Mouse (Mus musculus) kidney, embryonic 15.5 days (tissue): Measurements from ENCODE around the gene Abca4. TPM values are rescaled to one million over a fixed set of nuclear protein-coding genes. Genes with fewer than 3 reads are reported as not detected.

ENCODE experiments used
- ATAC-seq: fragments of 200-750 bp; cut with Nextera tagmentation; replicated peaks from 2 replicates; pipeline ENCODE4 v1.8.0; 2017; ENCODE audit warnings: moderate TSS enrichment; ENCODE audit not compliant: low FRiP score
- H3K27ac ChIP-seq: fragments of 300-500 bp; sonication (generic); 2 replicates; pipeline ENCODE4 v1.5.1; 2015; ENCODE audit warnings: mild to moderate bottlenecking, inconsistent platforms
- H3K27me3 ChIP-seq: fragments of 300-500 bp; sonication (generic); 2 replicates; pipeline ENCODE4 v1.6.1; 2015; ENCODE audit warnings: inconsistent platforms
- H3K36me3 ChIP-seq: fragments of 300-500 bp; sonication (generic); 2 replicates; pipeline ENCODE4 v1.6.1; 2015; ENCODE audit warnings: inconsistent platforms
- H3K4me1 ChIP-seq: fragments of 300-500 bp; sonication (generic); 2 replicates; pipeline ENCODE4 v1.6.1; 2015; ENCODE audit warnings: inconsistent platforms
- H3K4me2 ChIP-seq: fragments of 300-500 bp; sonication (generic); 2 replicates; pipeline ENCODE4 v1.6.1; 2015; ENCODE audit warnings: moderate library complexity, mild to moderate bottlenecking, inconsistent platforms
- H3K4me3 ChIP-seq: fragments of 300-500 bp; sonication (generic); replicated peaks from 2 replicates; pipeline ENCODE4 v1.5.1; 2015; ENCODE audit warnings: mild to moderate bottlenecking, inconsistent platforms
- H3K9ac ChIP-seq: fragments of 300-500 bp; sonication (generic); 2 replicates; pipeline ENCODE4 v1.6.1; 2015; ENCODE audit warnings: mild to moderate bottlenecking, inconsistent platforms
- H3K9me3 ChIP-seq: fragments of 300-500 bp; sonication (generic); replicated peaks from 2 replicates; pipeline ENCODE4 v1.6.1; 2016; ENCODE audit warnings: inconsistent platforms
- WGBS: fragments of 180-500 bp; shearing (Covaris S2); methylation state at CpG from one replicate; pipeline ENCODE4 v1.1.7; 2015; ENCODE audit warnings: mixed read lengths; 5-methylcytosine and 5-hydroxymethylcytosine counted together
- polyA plus RNA-seq: library from polyadenylated mRNA; unstranded; fragments of >200 nt; fragmentation: Nextera tagmentation; extraction: Ambion mirVana; gene quantifications from 2 replicates; pipeline ENCODE4 v1.2.1, GENCODE M21; 2015

Gene Abca4
- 0.70 and 0.72 TPM in 2 replicates for polyA plus RNA-seq

DNA sequence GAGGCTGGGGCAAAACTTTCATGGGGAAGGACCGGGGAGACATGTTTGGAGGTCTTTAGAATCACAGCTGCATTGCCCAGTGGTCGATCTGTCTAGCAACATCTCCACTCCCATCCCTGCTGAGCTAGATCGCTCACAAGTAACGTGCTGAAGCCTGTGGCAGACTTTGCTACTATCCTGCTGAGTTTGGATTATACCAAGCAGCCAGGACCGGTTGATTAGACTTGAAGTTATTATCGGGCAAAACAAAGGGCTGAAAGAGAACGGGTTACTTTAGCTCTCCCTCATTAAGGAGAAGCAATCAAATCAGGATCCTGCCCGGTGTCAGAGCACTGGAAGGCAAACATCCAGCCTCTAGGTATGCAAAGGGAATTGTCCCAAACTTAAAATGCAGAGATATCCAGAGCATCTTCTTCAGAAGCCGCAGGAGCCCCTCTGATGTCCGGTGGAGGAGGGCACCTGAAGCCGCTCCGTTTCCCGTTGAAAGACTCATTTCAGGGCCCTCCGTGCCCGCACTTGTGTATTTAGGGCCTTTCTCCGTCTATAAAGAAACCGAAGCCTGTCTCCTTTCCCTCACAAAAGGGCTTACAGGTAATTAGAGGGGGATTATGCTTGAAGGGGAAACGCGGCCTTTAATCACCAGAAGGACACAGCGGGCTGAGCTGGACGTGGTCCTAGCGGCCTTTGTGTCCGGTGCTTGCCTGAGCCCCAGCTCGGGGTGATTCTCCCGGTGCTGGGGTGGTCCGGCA, at the start of gene Abca4:
Abca4 (plus strand) TSS at position 645 of the 749 bp plus-strand sequence.
- ATAC-seq = no peak

GRCm38 (mm10) chr3:121995125-121995524, 49.1 kb upstream of the Abca4 start:
- H3K9ac ChIP-seq = no peak overlapping the region
- H3K36me3 ChIP-seq = peaks cover 31% of the 10 kb centered on the region
- no peaks in the 10 kb centered on the region for H3K9me3 ChIP-seq
- H3K4me1 ChIP-seq = peaks cover 5% of the 10 kb centered on the region; the same call in 1 of the 2 replicates
- H3K27me3 ChIP-seq = no peaks in the 10 kb centered on the region
- H3K27ac ChIP-seq = no peak overlapping the region
- no peak overlapping the region for H3K4me2 ChIP-seq
- no peak for ATAC-seq
- H3K4me3 ChIP-seq = no peak overlapping the region
- 86% methylated on average over 4 of the region's 4 CpGs for WGBS

More for the DNA sequence above, at the start of gene Abca4:
- peaks cover 60% of the 10 kb centered on the region for H3K4me1 ChIP-seq
- H3K9me3 ChIP-seq = no peaks in the 10 kb centered on the region
- peaks cover 17% of the 10 kb centered on the region for H3K27me3 ChIP-seq
- WGBS = 18% methylated on average over 26 of the region's 26 CpGs
- no peak within 1 kb of the TSS for H3K4me3 ChIP-seq
- H3K4me2 ChIP-seq = peak within 1 kb of the TSS; percentile 38
- H3K36me3 ChIP-seq = no peaks in the 10 kb centered on the region
- H3K9ac ChIP-seq = no peak within 1 kb of the TSS
- H3K27ac ChIP-seq = no peak within 1 kb of the TSS

DNA sequence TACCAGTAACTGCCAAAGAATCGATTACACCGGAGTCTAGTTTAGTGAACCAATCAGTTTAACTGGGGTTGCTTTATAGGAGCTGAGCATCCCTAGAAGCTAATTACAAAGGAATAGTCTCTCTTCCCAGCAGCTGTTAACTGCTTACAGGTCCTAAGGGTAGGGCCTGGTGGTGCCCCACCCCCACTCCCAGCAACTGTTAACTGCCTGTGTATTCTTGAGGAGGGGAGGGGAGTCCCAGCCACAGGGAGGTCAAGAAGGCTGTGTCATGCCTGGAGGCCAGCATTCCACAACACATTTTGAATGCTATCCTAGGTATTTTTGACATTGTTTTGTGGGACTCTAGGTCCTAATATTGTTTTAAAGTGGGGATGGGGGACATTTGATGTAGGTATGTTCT, 44.3 kb upstream of the Abca4 start:
- 44% methylated on average over 2 of the region's 2 CpGs for WGBS
- no peaks in the 10 kb centered on the region for H3K9me3 ChIP-seq
- H3K27ac ChIP-seq = no peak overlapping the region
- H3K4me1 ChIP-seq = peaks cover 18% of the 10 kb centered on the region
- ATAC-seq = no peak; the same call in 1 of the 2 replicates
- H3K4me2 ChIP-seq = no peak overlapping the region
- peaks cover 19% of the 10 kb centered on the region for H3K36me3 ChIP-seq
- no peak overlapping the region for H3K4me3 ChIP-seq
- no peaks in the 10 kb centered on the region for H3K27me3 ChIP-seq
- no peak overlapping the region for H3K9ac ChIP-seq

DNA sequence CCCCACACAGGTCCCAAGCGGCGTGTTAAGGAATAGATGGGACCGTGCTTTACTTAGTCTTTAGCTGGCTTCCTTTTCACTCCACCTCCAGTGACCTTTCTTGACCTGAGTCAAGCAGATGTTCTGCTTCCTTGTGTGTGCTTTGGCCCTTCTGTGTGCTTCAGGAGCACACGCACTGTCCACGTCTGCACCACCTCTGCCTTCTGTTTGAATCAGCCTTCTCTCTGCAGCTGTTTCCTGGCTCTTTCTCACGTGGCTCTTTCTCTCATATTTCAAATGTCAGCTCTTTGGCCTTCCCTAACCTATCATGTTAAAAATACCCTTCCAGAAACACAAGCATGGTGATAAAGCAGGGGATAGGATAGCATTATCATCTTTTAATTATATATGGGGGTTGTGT, 42.7 kb upstream of the Abca4 start:
- 38% methylated on average over 6 of the region's 6 CpGs for WGBS
- H3K36me3 ChIP-seq = peaks cover 17% of the 10 kb centered on the region
- no peaks in the 10 kb centered on the region for H3K9me3 ChIP-seq
- H3K4me3 ChIP-seq = no peak overlapping the region
- no peak overlapping the region for H3K9ac ChIP-seq
- peaks cover 18% of the 10 kb centered on the region for H3K4me1 ChIP-seq
- H3K27ac ChIP-seq = no peak overlapping the region
- ATAC-seq = no peak; the same call in 1 of the 2 replicates
- no peak overlapping the region for H3K4me2 ChIP-seq
- no peaks in the 10 kb centered on the region for H3K27me3 ChIP-seq

DNA sequence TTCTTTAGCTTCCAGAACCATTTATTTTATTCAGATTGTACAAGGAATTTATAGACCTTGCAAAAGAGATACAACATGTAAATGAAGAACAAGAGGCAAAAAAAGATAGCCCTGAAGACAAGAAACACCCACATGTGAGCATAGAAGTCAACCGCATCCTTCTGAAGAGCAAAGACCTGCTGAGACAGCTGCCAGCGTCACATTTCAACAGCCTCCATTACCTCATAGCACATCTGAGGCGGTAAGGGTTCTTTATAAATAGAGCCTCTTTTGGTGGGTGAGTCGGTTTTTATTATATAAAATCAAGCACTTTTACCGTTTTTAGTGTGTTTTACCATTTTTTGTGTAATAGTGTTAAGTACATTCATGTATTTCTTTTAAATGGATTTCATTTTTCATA, 34.4 kb upstream of the Abca4 start:
- ATAC-seq = no peak
- no peak overlapping the region for H3K4me2 ChIP-seq
- H3K4me3 ChIP-seq = no peak overlapping the region
- no peaks in the 10 kb centered on the region for H3K27me3 ChIP-seq
- H3K9me3 ChIP-seq = no peaks in the 10 kb centered on the region
- no peak overlapping the region for H3K9ac ChIP-seq
- peaks cover 72% of the 10 kb centered on the region for H3K36me3 ChIP-seq
- H3K4me1 ChIP-seq = no peaks in the 10 kb centered on the region
- WGBS = 90% methylated on average over 5 of the region's 5 CpGs
- H3K27ac ChIP-seq = no peak overlapping the region

- H3K4me1 ChIP-seq = no peaks in the 10 kb centered on the region
- no peak overlapping the region for H3K27ac ChIP-seq
- peaks cover 75% of the 10 kb centered on the region for H3K36me3 ChIP-seq
- H3K9ac ChIP-seq = no peak overlapping the region
- no peaks in the 10 kb centered on the region for H3K27me3 ChIP-seq
- H3K9me3 ChIP-seq = no peaks in the 10 kb centered on the region
- no peak for ATAC-seq
- H3K4me3 ChIP-seq = no peak overlapping the region
- H3K4me2 ChIP-seq = no peak overlapping the region
- 78% methylated on average over 5 of the region's 5 CpGs for WGBS
Measured at GRCm38 (mm10) chr3:122010292-122010691, 34.0 kb upstream of the Abca4 start.

GRCm38 (mm10) chr3:122012464-122012863, 31.8 kb upstream of the Abca4 start:
- Histone ChIP-seq H3K27ac (no peak overlapping the region), H3K36me3 (peaks cover 74% of the 10 kb centered on the region), H3K4me3 (no peak overlapping the region), H3K27me3 (no peaks in the 10 kb centered on the region), H3K4me1 (no peaks in the 10 kb centered on the region), H3K9ac (no peak overlapping the region), H3K4me2 (no peak overlapping the region), H3K9me3 (no peaks in the 10 kb centered on the region)
- ATAC-seq = no peak
- 72% methylated on average over 1 of the region's 1 CpGs for WGBS

- Histone ChIP-seq H3K4me2 (no peak overlapping the region), H3K4me3 (no peak overlapping the region), H3K9me3 (no peaks in the 10 kb centered on the region), H3K27me3 (no peaks in the 10 kb centered on the region), H3K4me1 (no peaks in the 10 kb centered on the region), H3K27ac (no peak overlapping the region), H3K9ac (no peak overlapping the region), H3K36me3 (peaks cover 23% of the 10 kb centered on the region)
- no peak for ATAC-seq
- 94% methylated on average over 7 of the region's 7 CpGs for WGBS
Measured at GRCm38 (mm10) chr3:122018421-122018820, 25.8 kb upstream of the Abca4 start.

- Histone ChIP-seq H3K4me2 (no peak overlapping the region), H3K4me3 (no peak overlapping the region), H3K27ac (no peak overlapping the region), H3K4me1 (no peaks in the 10 kb centered on the region), H3K9me3 (no peaks in the 10 kb centered on the region), H3K9ac (no peak overlapping the region), H3K36me3 (peaks cover 18% of the 10 kb centered on the region), H3K27me3 (no peaks in the 10 kb centered on the region)
- ATAC-seq = no peak
- 81% methylated on average over 5 of the region's 5 CpGs for WGBS
Measured at GRCm38 (mm10) chr3:122019159-122019558, 25.1 kb upstream of the Abca4 start.

GRCm38 (mm10) chr3:122021029-122021652, 23.1 kb upstream of the Abca4 start:
- ATAC-seq = no peak
- Histone ChIP-seq H3K4me3 (no peak overlapping the region), H3K4me1 (no peaks in the 10 kb centered on the region), H3K4me2 (no peak overlapping the region), H3K9me3 (no peaks in the 10 kb centered on the region), H3K9ac (no peak overlapping the region), H3K36me3 (peaks cover 7% of the 10 kb centered on the region; the same call in 1 of the 2 replicates), H3K27me3 (no peaks in the 10 kb centered on the region), H3K27ac (no peak overlapping the region)
- WGBS = 90% methylated on average over 8 of the region's 8 CpGs

DNA sequence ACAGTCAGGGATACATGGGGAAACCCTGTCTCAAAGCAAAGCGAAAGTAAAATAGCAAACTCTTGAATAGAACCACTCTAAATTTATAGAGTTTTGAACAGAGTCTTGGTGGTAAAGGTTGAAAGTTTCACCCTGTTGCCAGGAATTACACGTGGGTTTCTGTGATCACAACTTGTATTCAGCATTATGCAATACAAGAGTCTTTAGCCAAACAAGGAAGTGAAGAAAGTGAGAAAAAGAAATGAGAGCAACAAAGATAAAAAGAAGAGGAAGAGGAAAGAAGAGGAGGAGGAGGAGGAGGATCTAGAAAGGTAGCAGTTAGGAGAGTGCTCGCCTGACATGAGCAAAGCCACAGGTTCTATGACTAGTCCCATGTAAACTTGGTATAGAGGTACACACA, 21.9 kb upstream of the Abca4 start:
- Histone ChIP-seq H3K4me1 (0 out of 2 replicates have a peak, but pooled peaks cover 5% of the 10 kb centered on the region), H3K36me3 (no peaks in the 10 kb centered on the region), H3K27ac (no peak overlapping the region), H3K4me2 (no peak overlapping the region), H3K4me3 (no peak overlapping the region), H3K9me3 (no peaks in the 10 kb centered on the region), H3K27me3 (no peaks in the 10 kb centered on the region), H3K9ac (no peak overlapping the region)
- ATAC-seq = no peak
- WGBS = 83% methylated on average over 3 of the region's 3 CpGs

GRCm38 (mm10) chr3:122026676-122027075, 17.6 kb upstream of the Abca4 start:
- no peak overlapping the region for H3K4me2 ChIP-seq

More at GRCm38 (mm10) chr3:122026676-122027075, 17.6 kb upstream of the Abca4 start:
- 57% methylated on average over 5 of the region's 5 CpGs for WGBS
- no peaks in the 10 kb centered on the region for H3K36me3 ChIP-seq
- no peaks in the 10 kb centered on the region for H3K9me3 ChIP-seq
- 0 out of 2 replicates have a peak overlapping the region, but pooled peaks have one; percentile 60 for H3K27ac ChIP-seq
- H3K4me3 ChIP-seq = no peak overlapping the region
- no peaks in the 10 kb centered on the region for H3K27me3 ChIP-seq
- H3K4me1 ChIP-seq = 0 out of 2 replicates have a peak, but pooled peaks cover 5% of the 10 kb centered on the region
- no peak for ATAC-seq
- no peak overlapping the region for H3K9ac ChIP-seq
